Mouse (Mus musculus): Measurements from ENCODE around the gene Ndufaf5. TPM values are rescaled to one million over a fixed set of nuclear protein-coding genes. Genes with fewer than 3 reads are reported as not detected.
"Not testable (repeated sequence)": the region's sequence is repeated elsewhere in the genome, so short reads cannot be mapped to it uniquely, and the experiment has no call there.

The Ndufaf5 gene
- 11.0 and 12.7 TPM in 2 replicates for polyA plus RNA-seq (2016; fragmentation: Nextera tagmentation; extraction: Ambion mirVana)

GRCm38 (mm10) chr2:140170127-140170802 lies at the start of gene Ndufaf5, which contains the start of gene Esf1:
TSS of gene Ndufaf5 (plus strand) at chr2:140170649.
TSS of gene Esf1 (minus strand) at chr2:140170564.
- WGBS (ENCODE audit: insufficient replicate concordance) = under 1% methylated on average over 43 of the region's 43 CpGs
- H3K4me1 ChIP-seq = peaks cover 27% of the 10 kb centered on the region
- peak; percentile 98 for ATAC-seq
- peak within 1 kb of the TSS; percentile 83 for H3K4me3 ChIP-seq
- no peaks in the 10 kb centered on the region for H3K9me3 ChIP-seq (replicated peaks)
- no peaks in the 10 kb centered on the region for H3K27me3 ChIP-seq (replicated peaks)
- H3K36me3 ChIP-seq = peaks cover 16% of the 10 kb centered on the region
- peak within 1 kb of the TSS; percentile 86 for H3K27ac ChIP-seq
- peak within 1 kb of the TSS; percentile 90 for H3K4me2 ChIP-seq
- peak within 1 kb of the TSS; percentile 85 for H3K9ac ChIP-seq

GRCm38 (mm10) chr2:140125516-140125915 lies 44.9 kb upstream of the Ndufaf5 start:
- 75% methylated on average over 2 of the region's 2 CpGs for WGBS (ENCODE audit: insufficient replicate concordance)
- Histone ChIP-seq H3K9ac (no peak overlapping the region), H3K4me2 (no peak overlapping the region), H3K27ac (no peak overlapping the region), H3K4me3 (no peak overlapping the region), H3K27me3 (replicated peaks) (no peaks in the 10 kb centered on the region), H3K4me1 (no peaks in the 10 kb centered on the region), H3K9me3 (replicated peaks) (no peaks in the 10 kb centered on the region), H3K36me3 (peaks cover 82% of the 10 kb centered on the region)
- no peak for ATAC-seq

- not testable (repeated sequence) for ATAC-seq; H3K4me2 ChIP-seq; H3K4me1 ChIP-seq; H3K27me3 ChIP-seq (replicated peaks); H3K9ac ChIP-seq; H3K4me3 ChIP-seq; H3K27ac ChIP-seq; H3K9me3 ChIP-seq (replicated peaks)
- peaks cover 60% of the 10 kb centered on the region for H3K36me3 ChIP-seq
- WGBS (ENCODE audit: insufficient replicate concordance) = 82% methylated on average over 4 of the region's 4 CpGs
Observed at GRCm38 (mm10) chr2:140151743-140152142, 18.7 kb upstream of the Ndufaf5 start, which contains the start of gene Gm17374. TSS of gene Gm17374 (plus strand) at chr2:140152043.

- H3K4me2 ChIP-seq = no peak overlapping the region
- H3K36me3 ChIP-seq = peaks cover 63% of the 10 kb centered on the region
- H3K27me3 ChIP-seq (replicated peaks) = no peaks in the 10 kb centered on the region
- WGBS (ENCODE audit: insufficient replicate concordance) = 73% methylated on average over 3 of the region's 3 CpGs
- H3K9ac ChIP-seq = no peak overlapping the region
- H3K4me1 ChIP-seq = peaks cover 17% of the 10 kb centered on the region
- H3K27ac ChIP-seq = no peak overlapping the region
- no peaks in the 10 kb centered on the region for H3K9me3 ChIP-seq (replicated peaks)
- H3K4me3 ChIP-seq = no peak overlapping the region
- ATAC-seq = no peak
Observed at GRCm38 (mm10) chr2:140159186-140159730, 11.2 kb upstream of the Ndufaf5 start.

GRCm38 (mm10) chr2:140163351-140163854 lies 7.0 kb upstream of the Ndufaf5 start:
- ATAC-seq = peak; percentile 98
- peak overlapping the region; percentile 24 for H3K4me2 ChIP-seq
- H3K36me3 ChIP-seq = peaks cover 51% of the 10 kb centered on the region
- WGBS (ENCODE audit: insufficient replicate concordance) = 40% methylated on average over 5 of the region's 5 CpGs
- no peak overlapping the region for H3K9ac ChIP-seq
- no peaks in the 10 kb centered on the region for H3K27me3 ChIP-seq (replicated peaks)
- H3K4me1 ChIP-seq = peaks cover 28% of the 10 kb centered on the region
- H3K27ac ChIP-seq = peak overlapping the region; percentile 56; the same call in 1 of the 2 replicates
- H3K9me3 ChIP-seq (replicated peaks) = no peaks in the 10 kb centered on the region
- H3K4me3 ChIP-seq = no peak overlapping the region

GRCm38 (mm10) chr2:140169057-140169456 lies 1.4 kb upstream of the Ndufaf5 start:
- H3K4me3 ChIP-seq = peak overlapping the region; percentile 15; the same call in 1 of the 2 replicates
- no peaks in the 10 kb centered on the region for H3K9me3 ChIP-seq (replicated peaks)
- WGBS (ENCODE audit: insufficient replicate concordance) = 41% methylated on average over 1 of the region's 1 CpGs
- peaks cover 23% of the 10 kb centered on the region for H3K36me3 ChIP-seq
- no peaks in the 10 kb centered on the region for H3K27me3 ChIP-seq (replicated peaks)
- no peak for ATAC-seq
- peak overlapping the region; percentile 90 for H3K4me2 ChIP-seq
- H3K9ac ChIP-seq = no peak overlapping the region
- H3K4me1 ChIP-seq = peaks cover 35% of the 10 kb centered on the region
- H3K27ac ChIP-seq = no peak overlapping the region

- Histone ChIP-seq H3K9ac (peak overlapping the region; percentile 85), H3K36me3 (peaks cover 14% of the 10 kb centered on the region), H3K4me3 (peak overlapping the region; percentile 83), H3K9me3 (replicated peaks) (no peaks in the 10 kb centered on the region), H3K4me1 (peaks cover 25% of the 10 kb centered on the region), H3K27ac (peak overlapping the region; percentile 86), H3K4me2 (peak overlapping the region; percentile 90), H3K27me3 (replicated peaks) (no peaks in the 10 kb centered on the region)
- peak; percentile 81 for ATAC-seq
- 5% methylated on average over 28 of the region's 28 CpGs for WGBS (ENCODE audit: insufficient replicate concordance)
Observed at GRCm38 (mm10) chr2:140170803-140171553, 529 bp downstream of the Ndufaf5 start.

- not testable (repeated sequence) for ATAC-seq; H3K4me1 ChIP-seq; H3K27ac ChIP-seq; H3K9ac ChIP-seq; H3K27me3 ChIP-seq (replicated peaks); H3K9me3 ChIP-seq (replicated peaks); H3K4me3 ChIP-seq; H3K4me2 ChIP-seq
- 86% methylated on average over 3 of the region's 3 CpGs for WGBS (ENCODE audit: insufficient replicate concordance)
- H3K36me3 ChIP-seq = peaks cover 42% of the 10 kb centered on the region
Observed at GRCm38 (mm10) chr2:140185685-140186210, 15.3 kb downstream of the Ndufaf5 start.

- Histone ChIP-seq H3K27ac (no peak overlapping the region), H3K4me2 (no peak overlapping the region), H3K36me3 (peaks cover 34% of the 10 kb centered on the region), H3K4me3 (no peak overlapping the region), H3K27me3 (replicated peaks) (no peaks in the 10 kb centered on the region), H3K9ac (no peak overlapping the region), H3K4me1 (0 out of 2 replicates have a peak, but pooled peaks cover 5% of the 10 kb centered on the region), H3K9me3 (replicated peaks) (no peaks in the 10 kb centered on the region)
- 72% methylated on average over 2 of the region's 2 CpGs for WGBS (ENCODE audit: insufficient replicate concordance)
- ATAC-seq = no peak
Observed at GRCm38 (mm10) chr2:140200713-140201112, 30.3 kb downstream of the Ndufaf5 start.

GRCm38 (mm10) chr2:140202573-140202972 lies 32.1 kb downstream of the Ndufaf5 start:
- Histone ChIP-seq H3K27ac (no peak overlapping the region), H3K9me3 (replicated peaks) (no peaks in the 10 kb centered on the region), H3K27me3 (replicated peaks) (no peaks in the 10 kb centered on the region), H3K36me3 (peaks cover 27% of the 10 kb centered on the region), H3K9ac (no peak overlapping the region), H3K4me3 (no peak overlapping the region), H3K4me2 (no peak overlapping the region), H3K4me1 (0 out of 2 replicates have a peak, but pooled peaks cover 5% of the 10 kb centered on the region)
- ATAC-seq = peak; percentile 67
- WGBS (ENCODE audit: insufficient replicate concordance) = 58% methylated on average over 5 of the region's 5 CpGs

- Histone ChIP-seq H3K36me3 (peaks cover 23% of the 10 kb centered on the region), H3K9ac (no peak overlapping the region), H3K4me1 (0 out of 2 replicates have a peak, but pooled peaks cover 5% of the 10 kb centered on the region), H3K27me3 (replicated peaks) (no peaks in the 10 kb centered on the region), H3K9me3 (replicated peaks) (no peaks in the 10 kb centered on the region), H3K27ac (no peak overlapping the region), H3K4me3 (no peak overlapping the region), H3K4me2 (no peak overlapping the region)
- 78% methylated on average over 7 of the region's 7 CpGs for WGBS (ENCODE audit: insufficient replicate concordance)
- ATAC-seq = no peak
Observed at GRCm38 (mm10) chr2:140203756-140204155, 33.3 kb downstream of the Ndufaf5 start.
